Mouse (Mus musculus) spleen, adult 2 months (tissue): ENCODE measurements around the gene 1700008O03Rik. TPM values are rescaled to one million over a fixed set of nuclear protein-coding genes. Genes with fewer than 3 reads are reported as not detected.

Experiments used
- DNase-seq, 2 experiments: peaks; one replicate each; pipeline versions ENCODE4 v3.0.0 to v3.0.0-alpha.2; 2012 to 2021; ENCODE audit warnings: low spot score in 2 of 2, low read depth in 1 of 2
- H3K27ac ChIP-seq: fragments of 200-500 bp; 2 replicates; pipeline ENCODE4 v1.5.1; 2012; ENCODE audit warnings: low read length, inconsistent platforms; ENCODE audit not compliant: insufficient read depth
- H3K27me3 ChIP-seq: fragments of 200-500 bp; 2 replicates; pipeline ENCODE4 v1.6.1; 2012; ENCODE audit warnings: mild to moderate bottlenecking, moderate library complexity, low read length, inconsistent platforms; ENCODE audit not compliant: control insufficient read depth, insufficient read depth
- H3K36me3 ChIP-seq: fragments of 200-500 bp; 2 replicates; pipeline ENCODE4 v1.6.1; 2012; ENCODE audit warnings: mild to moderate bottlenecking, low read length, inconsistent platforms; ENCODE audit not compliant: control insufficient read depth, insufficient read depth
- H3K4me1 ChIP-seq: fragments of 200-500 bp; 2 replicates; pipeline ENCODE4 v1.6.1; 2011; ENCODE audit warnings: inconsistent platforms; ENCODE audit not compliant: control insufficient read depth, insufficient read depth, insufficient read length
- H3K4me3 ChIP-seq: fragments of 200-500 bp; 2 replicates; pipeline ENCODE4 v1.5.1; 2011; ENCODE audit warnings: mild to moderate bottlenecking, inconsistent platforms; ENCODE audit not compliant: insufficient read depth, insufficient read length; ENCODE audit errors: extremely low read depth
- CTCF ChIP-seq: fragments of 200-500 bp; IDR thresholded peaks from 2 replicates; pipeline ENCODE4 v1.5.1; 2011; ENCODE audit warnings: mild to moderate bottlenecking, inconsistent platforms; ENCODE audit not compliant: insufficient read depth, insufficient read length, insufficient replicate concordance; ENCODE audit errors: extremely low read depth
- POLR2A ChIP-seq: fragments of 200-500 bp; IDR thresholded peaks from 2 replicates; pipeline ENCODE4 v1.6.1; 2011; ENCODE audit warnings: low read depth, low read length, inconsistent platforms
- WGBS: fragments of 180-500 bp; shearing (Covaris S2); methylation state at CpG from one replicate; pipeline ENCODE4 v1.1.7; 2018; 5-methylcytosine and 5-hydroxymethylcytosine counted together
- polyA plus RNA-seq: library from polyadenylated mRNA; depleted of rRNA; stranded (reverse); fragments of >200 nt; gene quantifications from 2 replicates; pipeline ENCODE4 v1.2.3, GENCODE M21; 2012

Gene 1700008O03Rik
- polyA plus RNA-seq, 1 experiment = 0.40 TPM

DNA sequence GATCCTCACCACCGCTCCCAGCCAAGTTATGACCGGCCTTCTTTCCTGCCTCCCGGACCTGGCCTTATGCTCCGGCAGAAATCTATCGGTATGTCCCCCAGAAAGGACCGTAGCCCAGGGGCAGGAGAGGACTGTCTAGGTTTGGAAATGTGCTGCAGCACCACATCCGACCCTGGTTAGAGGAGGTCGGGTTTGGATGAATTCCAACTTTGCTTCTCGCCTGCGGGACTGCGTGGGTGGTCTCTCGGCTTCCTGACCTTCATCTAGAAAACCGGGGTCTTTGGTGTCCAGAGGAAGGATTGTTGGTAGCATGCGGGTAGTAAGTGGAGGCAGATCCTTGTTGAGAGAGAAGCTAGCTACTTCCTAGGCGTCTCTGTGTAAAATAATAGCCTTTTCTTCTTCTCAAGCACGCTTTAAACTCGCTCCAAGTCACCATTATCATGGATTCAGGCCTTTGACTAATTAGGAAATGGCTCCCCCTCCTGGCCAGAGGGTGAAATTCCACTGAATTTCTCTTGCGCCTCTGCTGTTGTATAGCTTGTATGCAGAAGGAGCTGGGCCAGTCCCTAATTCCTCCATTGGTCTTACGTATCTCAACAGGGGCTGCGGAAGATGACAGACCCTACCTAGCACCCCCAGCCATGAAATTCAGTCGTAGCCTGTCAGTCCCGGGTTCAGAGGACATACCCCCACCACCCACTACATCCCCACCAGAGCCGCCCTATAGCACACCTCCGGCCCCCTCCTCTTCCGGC, 34.5 kb downstream of the 1700008O03Rik start:
- 4% methylated on average over 25 of the region's 25 CpGs for WGBS
- peak; percentile 65; the same call in 1 of the 2 replicates for TF ChIP-seq CTCF
- no peak for TF ChIP-seq POLR2A
- Histone ChIP-seq H3K4me1 (no peaks in the 10 kb centered on the region), H3K36me3 (no peaks in the 10 kb centered on the region), H3K27ac (no peak overlapping the region), H3K4me3 (no peak overlapping the region), H3K27me3 (peaks cover 28% of the 10 kb centered on the region)
- DNase-seq = peak; percentile 59 to 71

DNA sequence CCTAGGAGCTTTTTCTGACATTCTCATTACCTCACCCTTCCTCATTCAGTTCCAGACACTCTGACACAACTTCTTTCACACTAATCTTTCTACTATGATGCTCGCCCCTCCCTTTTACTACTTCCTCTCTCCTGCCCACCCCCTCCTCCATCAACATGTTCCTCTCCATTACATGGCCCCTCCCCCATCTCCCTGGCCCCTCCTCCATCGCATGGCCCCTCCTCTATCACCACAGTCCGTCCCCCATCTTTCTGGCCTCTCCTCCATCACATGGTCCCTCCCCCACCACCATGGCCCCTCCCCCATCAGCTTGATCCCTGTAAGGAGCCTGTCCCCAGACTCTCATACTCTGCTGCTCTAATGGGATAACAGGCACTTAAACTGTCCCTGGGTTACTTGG, 36.6 kb downstream of the 1700008O03Rik start:
- H3K27me3 ChIP-seq = peaks cover 24% of the 10 kb centered on the region
- no peak overlapping the region for H3K4me3 ChIP-seq
- peaks cover 3% of the 10 kb centered on the region; the same call in 1 of the 2 replicates for H3K4me1 ChIP-seq
- DNase-seq = no peak
- H3K36me3 ChIP-seq = no peaks in the 10 kb centered on the region
- H3K27ac ChIP-seq = no peak overlapping the region
- no peak for TF ChIP-seq POLR2A
- no peak for TF ChIP-seq CTCF
- 9% methylated on average over 3 of the region's 3 CpGs for WGBS

DNA sequence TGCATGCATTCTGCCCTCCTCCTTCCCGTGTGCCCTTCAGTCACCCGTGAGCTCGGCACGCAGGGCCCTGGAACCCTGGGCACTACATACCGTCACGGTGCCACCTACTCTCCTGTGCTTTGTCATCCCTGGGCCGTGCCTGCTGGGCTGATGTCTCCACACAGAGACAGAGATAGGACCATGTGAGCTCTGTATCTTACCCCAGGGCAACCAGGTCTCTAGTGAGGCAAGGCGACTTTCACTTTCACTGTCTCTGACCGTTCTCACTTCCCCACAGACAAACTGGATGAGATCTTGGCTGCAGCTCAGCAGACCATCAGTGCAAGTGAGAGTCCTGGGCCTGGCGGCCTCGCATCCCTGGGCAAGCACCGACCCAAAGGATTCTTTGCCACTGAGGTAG, 41.0 kb downstream of the 1700008O03Rik start:
- Histone ChIP-seq H3K36me3 (no peaks in the 10 kb centered on the region), H3K27me3 (no peaks in the 10 kb centered on the region), H3K27ac (no peak overlapping the region), H3K4me1 (peaks cover 3% of the 10 kb centered on the region; the same call in 1 of the 2 replicates), H3K4me3 (peak overlapping the region; percentile 58; the same call in 1 of the 2 replicates)
- DNase-seq = peak; percentile 42 to 56
- no peak for TF ChIP-seq POLR2A
- no peak for TF ChIP-seq CTCF
- 23% methylated on average over 12 of the region's 12 CpGs for WGBS

DNA sequence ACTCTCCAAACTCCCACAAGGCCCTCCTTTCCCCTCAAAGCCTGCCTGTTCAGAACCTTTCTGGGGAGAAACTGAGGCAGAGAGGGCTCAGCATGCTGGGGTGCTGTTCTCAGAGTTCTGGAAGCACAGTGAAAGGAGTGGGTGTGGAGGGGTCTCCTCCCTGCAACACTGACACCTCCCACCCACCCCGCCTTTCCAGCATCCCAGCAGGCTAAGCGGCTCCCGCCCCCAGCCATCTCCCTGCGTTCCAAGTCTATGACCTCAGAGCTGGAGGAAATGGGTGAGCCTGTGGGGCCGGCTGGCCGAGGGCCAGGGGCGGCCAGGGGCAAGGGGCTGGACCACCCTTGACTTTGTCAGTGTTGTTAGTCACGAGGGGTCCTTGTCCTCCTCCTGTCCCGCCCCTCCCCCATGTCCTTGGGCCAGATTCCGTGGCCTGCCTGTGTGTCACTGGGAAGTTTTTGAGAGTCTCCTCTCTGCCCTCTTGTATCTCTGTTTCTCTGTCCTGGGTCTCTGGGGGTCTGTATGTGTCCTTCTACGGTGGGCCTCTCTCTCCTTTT, 42.1 kb downstream of the 1700008O03Rik start:
- WGBS = 26% methylated on average over 11 of the region's 11 CpGs
- Histone ChIP-seq H3K4me1 (peaks cover 3% of the 10 kb centered on the region; the same call in 1 of the 2 replicates), H3K36me3 (no peaks in the 10 kb centered on the region), H3K27me3 (no peaks in the 10 kb centered on the region), H3K27ac (no peak overlapping the region), H3K4me3 (no peak overlapping the region)
- no peak for DNase-seq
- no peak for TF ChIP-seq CTCF
- no peak for TF ChIP-seq POLR2A

DNA sequence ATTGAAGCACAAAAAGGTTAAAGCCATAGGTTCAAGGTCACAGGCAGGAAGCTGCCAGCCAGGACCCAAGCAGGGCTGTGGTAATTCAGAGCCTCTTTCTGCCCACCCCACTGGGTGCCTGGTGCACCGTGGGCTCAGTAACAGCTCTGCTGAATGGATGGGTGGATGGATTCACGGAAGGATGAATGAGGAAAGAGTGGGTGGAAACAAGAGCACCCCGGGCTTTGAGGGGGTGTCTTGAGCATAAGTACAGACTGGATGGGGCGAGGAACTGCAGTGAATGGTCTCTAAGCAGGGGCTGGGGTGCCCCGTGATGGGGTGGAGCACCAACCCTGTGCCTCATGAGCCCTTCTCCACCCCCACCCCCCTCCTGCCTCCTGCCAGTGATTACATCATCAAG, 43.9 kb downstream of the 1700008O03Rik start:
- 64% methylated on average over 5 of the region's 5 CpGs for WGBS
- Histone ChIP-seq H3K27ac (no peak overlapping the region), H3K4me1 (peaks cover 3% of the 10 kb centered on the region; the same call in 1 of the 2 replicates), H3K36me3 (no peaks in the 10 kb centered on the region), H3K4me3 (no peak overlapping the region), H3K27me3 (0 out of 2 replicates have a peak, but pooled peaks cover 4% of the 10 kb centered on the region)
- no peak for DNase-seq
- no peak for TF ChIP-seq POLR2A
- TF ChIP-seq CTCF = no peak

DNA sequence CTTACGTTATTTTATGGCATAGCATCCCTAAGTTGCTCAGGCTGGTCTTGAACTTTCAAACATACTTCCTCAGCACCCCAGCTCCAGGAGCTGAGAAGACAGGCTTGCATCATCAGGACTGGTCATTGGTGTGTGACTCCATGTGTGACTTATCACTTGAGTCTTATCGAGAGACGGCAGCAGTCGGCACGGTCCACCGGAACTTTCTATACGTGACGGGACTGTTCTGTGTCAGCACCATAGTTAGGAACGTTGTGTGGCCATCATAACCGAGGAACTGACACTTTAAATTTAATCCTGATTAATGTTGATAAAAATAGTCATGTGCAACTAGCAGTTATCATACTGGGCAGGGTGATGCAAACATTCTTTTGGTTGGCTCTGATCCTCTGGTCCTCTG, 44.5 kb downstream of the 1700008O03Rik start:
- Histone ChIP-seq H3K36me3 (no peaks in the 10 kb centered on the region), H3K27ac (no peak overlapping the region), H3K4me3 (no peak overlapping the region), H3K27me3 (peaks cover 6% of the 10 kb centered on the region), H3K4me1 (peaks cover 3% of the 10 kb centered on the region; the same call in 1 of the 2 replicates)
- TF ChIP-seq POLR2A (no peak), CTCF (no peak)
- 86% methylated on average over 10 of the region's 10 CpGs for WGBS
- no peak for DNase-seq

DNA sequence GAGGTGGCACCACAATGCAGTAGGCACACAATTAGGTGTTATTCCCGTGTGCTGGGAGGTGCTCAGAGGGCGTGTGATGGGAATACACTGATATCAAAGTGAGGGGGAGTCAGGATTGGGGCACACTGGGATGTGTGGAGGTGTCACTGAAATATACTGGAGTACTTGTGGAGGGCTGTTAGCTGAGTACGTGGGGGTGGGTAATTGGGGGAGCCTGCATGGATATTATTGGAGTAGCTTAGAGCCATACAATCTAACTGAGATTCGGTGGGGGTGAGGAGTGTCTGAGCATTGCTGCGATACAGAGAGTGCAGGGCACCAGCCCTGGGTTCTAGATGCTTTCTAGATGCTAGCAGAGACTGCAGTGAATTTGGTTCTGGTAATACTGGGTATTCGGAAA, 45.4 kb downstream of the 1700008O03Rik start:
- no peak overlapping the region for H3K4me3 ChIP-seq
- WGBS = 62% methylated on average over 6 of the region's 6 CpGs
- no peak overlapping the region for H3K27ac ChIP-seq
- H3K4me1 ChIP-seq = peaks cover 3% of the 10 kb centered on the region; the same call in 1 of the 2 replicates
- no peak for TF ChIP-seq CTCF
- no peak for TF ChIP-seq POLR2A
- no peaks in the 10 kb centered on the region for H3K36me3 ChIP-seq
- no peak for DNase-seq
- peaks cover 11% of the 10 kb centered on the region for H3K27me3 ChIP-seq
